Mouse (Mus musculus) embryonic facial prominence, embryonic 12.5 days (tissue): ENCODE data around the gene Mesp2. TPM values are rescaled to one million over a fixed set of nuclear protein-coding genes. Genes with fewer than 3 reads are reported as not detected.

Source experiments
- ATAC-seq: fragments of 200-750 bp; cut with Nextera tagmentation; 2 replicates; pipeline ENCODE4 v1.8.0; 2017; ENCODE audit not compliant: insufficient number of reproducible peaks, insufficient read depth, low FRiP score, low TSS enrichment
- H3K27ac ChIP-seq: fragments of 300-500 bp; sonication (generic); 2 replicates; pipeline ENCODE4 v1.5.1; 2016; ENCODE audit warnings: mild to moderate bottlenecking
- H3K27me3 ChIP-seq: fragments of 300-500 bp; sonication (generic); 2 replicates; pipeline ENCODE4 v1.6.1; 2016; ENCODE audit warnings: mild to moderate bottlenecking, moderate library complexity
- H3K36me3 ChIP-seq: fragments of 300-500 bp; sonication (generic); 2 replicates; pipeline ENCODE4 v1.6.1; 2016; ENCODE audit warnings: mild to moderate bottlenecking
- H3K4me1 ChIP-seq: fragments of 300-500 bp; sonication (generic); 2 replicates; pipeline ENCODE4 v1.6.1; 2016
- H3K4me2 ChIP-seq: fragments of 300-500 bp; sonication (generic); replicated peaks from 2 replicates; pipeline ENCODE4 v1.6.1; 2016; ENCODE audit warnings: mild to moderate bottlenecking, moderate library complexity
- H3K4me3 ChIP-seq: fragments of 300-500 bp; sonication (generic); 2 replicates; pipeline ENCODE4 v1.5.1; 2016; ENCODE audit warnings: mild to moderate bottlenecking
- H3K9ac ChIP-seq: fragments of 300-500 bp; sonication (generic); 2 replicates; pipeline ENCODE4 v1.6.1; 2016; ENCODE audit warnings: mild to moderate bottlenecking, moderate library complexity
- H3K9me3 ChIP-seq: fragments of 300-500 bp; sonication (generic); 2 replicates; pipeline ENCODE4 v1.6.1; 2016; ENCODE audit warnings: mild to moderate bottlenecking, moderate library complexity
- WGBS: fragments of 180-500 bp; shearing (Covaris S2); methylation state at CpG from one replicate; pipeline ENCODE4 v1.1.7; 2016; 5-methylcytosine and 5-hydroxymethylcytosine counted together
- polyA plus RNA-seq: library from polyadenylated mRNA; unstranded; fragments of >200 nt; fragmentation: Nextera tagmentation; extraction: Ambion mirVana; gene quantifications from 2 replicates; pipeline ENCODE4 v1.2.1, GENCODE M21; 2016

Mesp2 gene
- 0.15 and 0.22 TPM in 2 replicates for polyA plus RNA-seq

DNA sequence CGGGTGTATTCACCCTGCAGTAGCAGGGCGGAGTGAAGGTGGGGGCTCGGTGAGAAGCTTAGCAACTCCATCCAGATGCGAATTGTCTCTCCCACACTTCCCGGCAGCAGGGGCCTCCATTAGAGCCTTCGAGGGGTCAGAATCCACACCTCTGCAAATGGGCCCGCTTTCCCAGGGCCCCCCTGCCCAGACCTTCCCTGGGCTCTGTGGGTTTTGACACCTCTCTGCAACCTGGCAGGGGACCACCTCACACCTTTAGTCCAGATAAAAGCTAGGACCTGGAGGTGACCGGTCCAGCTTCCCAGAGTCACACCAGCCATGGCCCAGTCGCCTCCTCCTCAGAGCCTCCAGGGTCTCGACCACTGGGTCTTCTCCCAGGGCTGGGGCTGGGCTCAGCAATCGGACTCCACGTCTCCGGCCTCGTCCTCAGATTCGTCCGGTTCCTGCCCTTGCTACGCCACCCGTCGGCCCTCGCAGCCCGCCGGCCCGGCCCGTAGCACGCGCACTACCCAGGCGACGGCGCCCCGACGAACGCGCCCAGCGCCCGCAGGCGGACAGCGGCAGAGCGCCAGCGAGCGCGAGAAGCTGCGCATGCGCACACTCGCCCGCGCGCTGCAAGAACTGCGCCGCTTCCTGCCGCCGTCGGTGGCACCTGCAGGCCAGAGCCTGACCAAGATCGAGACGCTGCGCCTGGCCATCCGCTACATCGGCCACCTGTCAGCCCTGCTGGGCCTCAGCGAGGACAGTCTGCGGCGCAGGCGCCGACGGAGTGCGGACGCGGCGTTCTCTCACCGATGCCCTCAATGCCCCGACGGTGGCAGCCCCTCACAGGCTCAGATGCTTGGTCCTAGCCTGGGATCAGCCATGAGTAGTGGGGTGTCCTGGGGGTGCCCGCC is at the start of gene Mesp2:
Mesp2 (plus strand) TSS at position 117 of the 896 bp plus-strand sequence.
- H3K27ac ChIP-seq: no peak within 1 kb of the TSS
- no peaks in the 10 kb centered on the region for H3K9me3 ChIP-seq
- H3K9ac ChIP-seq: peak within 1 kb of the TSS; percentile 52
- peak within 1 kb of the TSS; percentile 32 for H3K4me3 ChIP-seq
- peaks cover 25% of the 10 kb centered on the region for H3K27me3 ChIP-seq
- no peaks in the 10 kb centered on the region; the same call in 1 of the 2 replicates for H3K4me1 ChIP-seq
- H3K36me3 ChIP-seq: no peaks in the 10 kb centered on the region
- peak within 1 kb of the TSS; percentile 57 for H3K4me2 ChIP-seq
- 0 out of 2 replicates have a peak, but pooled peaks have one; percentile 29 for ATAC-seq
- WGBS: 20% methylated on average over 71 of the region's 71 CpGs

DNA sequence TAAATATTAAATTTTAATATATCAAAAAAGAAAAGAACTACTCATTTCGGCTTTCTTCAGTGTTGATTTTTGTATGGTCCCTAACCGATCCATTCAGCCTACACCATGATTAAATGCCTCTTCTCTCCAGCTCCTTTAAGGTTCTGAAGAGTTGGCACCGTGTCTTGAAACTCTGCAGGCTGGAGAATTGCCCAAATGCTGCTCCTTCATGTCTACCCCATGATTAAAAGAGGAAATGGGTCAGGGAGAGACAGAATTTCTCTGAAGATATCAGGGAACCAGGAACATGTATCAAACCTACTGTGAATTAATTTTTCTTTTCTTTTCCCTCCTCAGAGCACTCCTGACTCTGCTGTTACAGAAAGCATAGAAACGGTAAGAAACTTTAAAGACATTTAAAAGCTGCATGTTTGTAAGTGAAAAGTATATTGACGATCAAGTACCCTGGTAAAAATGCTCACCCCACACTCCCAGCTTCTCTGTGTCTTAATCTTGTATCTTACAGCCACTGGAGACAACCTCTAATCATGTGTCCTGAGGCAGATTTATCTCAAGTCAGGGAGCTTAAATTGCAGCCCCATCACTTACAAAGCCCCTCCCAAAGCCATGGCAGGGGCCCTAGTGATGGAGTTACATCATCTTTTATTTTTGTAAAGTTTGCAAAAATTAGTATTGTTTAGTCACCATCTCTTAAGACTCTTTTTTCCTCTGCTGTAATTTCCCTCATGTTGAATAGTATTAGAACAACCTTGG is 49.2 kb upstream of the Mesp2 start:
- Histone ChIP-seq H3K4me3 (no peak overlapping the region), H3K36me3 (no peaks in the 10 kb centered on the region), H3K9me3 (no peaks in the 10 kb centered on the region), H3K27me3 (no peaks in the 10 kb centered on the region), H3K27ac (no peak overlapping the region), H3K4me1 (no peaks in the 10 kb centered on the region), H3K4me2 (no peak overlapping the region), H3K9ac (no peak overlapping the region)
- WGBS: 79% methylated on average over 5 of the region's 5 CpGs
- ATAC-seq: no peak

DNA sequence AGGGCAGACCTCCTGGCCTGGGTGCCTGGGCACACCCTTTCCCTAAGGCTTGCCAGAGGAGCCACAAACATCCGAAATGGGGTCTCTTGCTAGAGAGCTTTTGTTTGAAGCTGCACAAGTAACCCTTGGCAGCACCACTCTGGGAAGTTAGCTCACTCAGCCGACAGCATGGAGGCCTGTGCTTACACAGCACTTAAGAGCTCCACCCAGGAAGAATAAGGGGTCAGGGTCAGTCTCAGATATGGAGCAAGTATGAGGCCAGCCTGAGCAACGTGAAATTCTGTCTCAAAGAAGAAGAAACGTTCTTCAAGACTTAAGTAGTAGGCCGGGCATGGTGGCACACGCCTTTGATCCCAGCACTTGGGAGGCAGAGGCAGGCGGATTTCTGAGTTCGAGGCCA is 48.4 kb upstream of the Mesp2 start:
- no peaks in the 10 kb centered on the region for H3K27me3 ChIP-seq
- WGBS: 72% methylated on average over 8 of the region's 8 CpGs
- H3K4me1 ChIP-seq: no peaks in the 10 kb centered on the region
- no peak overlapping the region for H3K9ac ChIP-seq
- ATAC-seq: no peak
- no peak overlapping the region for H3K4me2 ChIP-seq
- H3K4me3 ChIP-seq: no peak overlapping the region
- no peaks in the 10 kb centered on the region for H3K9me3 ChIP-seq
- H3K27ac ChIP-seq: no peak overlapping the region
- no peaks in the 10 kb centered on the region for H3K36me3 ChIP-seq

DNA sequence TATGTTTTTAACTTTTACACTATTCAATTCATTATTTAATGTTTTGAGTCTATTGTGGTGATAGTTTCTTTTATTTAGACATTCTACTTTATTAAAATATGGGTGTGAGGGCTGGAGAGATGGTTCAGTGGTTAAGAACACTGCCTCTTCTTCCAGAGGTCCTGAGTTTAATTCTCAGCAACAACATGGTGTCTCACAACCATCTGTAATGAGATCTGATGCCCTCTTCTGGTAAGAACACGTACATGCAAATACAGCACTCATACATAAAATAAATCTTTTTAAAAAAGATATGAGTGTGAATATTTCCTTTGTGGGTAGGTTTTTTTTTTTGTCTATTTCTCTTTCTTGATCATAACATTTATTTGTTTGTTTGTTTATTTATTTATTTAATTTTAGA is 44.5 kb upstream of the Mesp2 start:
- Histone ChIP-seq H3K4me1 (no peaks in the 10 kb centered on the region), H3K27ac (no peak overlapping the region), H3K27me3 (no peaks in the 10 kb centered on the region), H3K9ac (no peak overlapping the region), H3K4me3 (no peak overlapping the region), H3K36me3 (no peaks in the 10 kb centered on the region), H3K4me2 (no peak overlapping the region), H3K9me3 (no peaks in the 10 kb centered on the region)
- WGBS: 47% methylated on average over 1 of the region's 1 CpGs
- no peak for ATAC-seq

DNA sequence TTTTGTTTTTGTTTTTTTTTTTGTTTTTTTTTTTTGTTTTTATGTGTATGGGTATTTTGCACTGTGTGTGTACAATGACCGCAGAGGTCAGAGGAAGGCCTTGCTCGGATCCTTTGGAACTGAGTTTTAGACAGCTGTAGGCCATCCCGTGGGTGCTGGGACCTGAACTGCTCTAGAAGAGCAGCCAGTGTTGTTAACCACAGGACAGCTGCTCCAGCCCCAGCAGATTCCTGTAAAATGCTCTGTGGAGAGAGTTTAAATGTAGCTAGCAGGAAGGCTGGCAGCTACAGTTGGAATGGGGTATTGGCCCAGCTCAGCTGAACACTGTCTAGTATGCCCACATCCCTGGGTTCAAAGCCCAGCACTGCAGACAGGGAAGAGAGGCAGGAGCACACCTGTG is 40.9 kb upstream of the Mesp2 start:
- H3K27ac ChIP-seq: no peak overlapping the region
- ATAC-seq: no peak
- H3K9me3 ChIP-seq: no peaks in the 10 kb centered on the region
- no peaks in the 10 kb centered on the region for H3K27me3 ChIP-seq
- H3K4me3 ChIP-seq: no peak overlapping the region
- 81% methylated on average over 3 of the region's 3 CpGs for WGBS
- H3K4me2 ChIP-seq: no peak overlapping the region
- H3K36me3 ChIP-seq: no peaks in the 10 kb centered on the region
- H3K9ac ChIP-seq: no peak overlapping the region
- H3K4me1 ChIP-seq: no peaks in the 10 kb centered on the region

DNA sequence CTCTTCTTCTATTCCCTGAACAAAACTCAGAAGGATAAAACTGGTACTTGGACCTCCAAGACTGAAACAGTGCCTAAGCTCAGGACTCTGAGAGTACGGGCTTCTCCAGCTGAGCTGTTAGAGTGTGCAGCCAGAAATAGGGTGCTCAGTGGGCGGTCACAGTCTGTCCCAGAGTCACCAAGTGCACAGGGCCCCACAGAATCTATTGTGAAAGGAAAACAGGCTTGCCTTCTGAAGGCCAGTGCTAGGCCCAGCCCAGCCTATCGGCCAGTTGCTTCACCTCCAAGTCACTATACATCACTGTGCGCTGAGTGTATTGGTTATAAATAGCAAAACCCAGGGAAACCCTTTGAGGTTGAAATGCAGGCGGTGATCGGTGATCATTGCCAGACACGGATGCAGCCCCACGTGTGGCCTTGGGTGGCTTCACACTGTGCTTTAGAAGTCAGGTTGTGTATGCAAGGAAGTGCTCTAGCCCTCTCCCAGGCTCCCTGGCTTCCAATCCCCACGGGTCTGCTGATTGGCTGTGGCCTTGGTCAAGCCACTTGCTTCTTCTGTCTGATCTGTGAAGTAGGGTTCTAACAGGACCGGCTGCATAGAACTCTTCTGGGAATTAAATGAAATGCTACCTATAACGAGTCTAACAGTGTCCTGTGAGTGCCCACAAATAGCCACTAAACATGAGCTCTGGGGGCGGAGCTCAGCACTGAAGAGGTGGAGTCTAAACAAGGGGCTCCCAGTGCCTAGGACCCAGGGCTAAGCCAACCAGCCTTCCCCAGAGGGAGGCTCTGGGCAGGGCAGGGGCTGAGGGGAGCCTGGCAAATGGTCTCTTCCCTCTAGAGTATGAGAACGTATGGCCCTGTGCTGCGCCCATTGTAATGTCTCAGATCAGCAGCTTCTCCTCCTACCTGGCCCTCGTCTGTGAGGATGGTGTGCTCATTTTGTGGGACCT is 38.7 kb upstream of the Mesp2 start:
- Histone ChIP-seq H3K4me3 (no peak overlapping the region), H3K9ac (no peak overlapping the region), H3K27me3 (no peaks in the 10 kb centered on the region), H3K27ac (no peak overlapping the region), H3K9me3 (no peaks in the 10 kb centered on the region), H3K4me1 (no peaks in the 10 kb centered on the region), H3K36me3 (no peaks in the 10 kb centered on the region), H3K4me2 (no peak overlapping the region)
- 43% methylated on average over 15 of the region's 15 CpGs for WGBS
- no peak for ATAC-seq

DNA sequence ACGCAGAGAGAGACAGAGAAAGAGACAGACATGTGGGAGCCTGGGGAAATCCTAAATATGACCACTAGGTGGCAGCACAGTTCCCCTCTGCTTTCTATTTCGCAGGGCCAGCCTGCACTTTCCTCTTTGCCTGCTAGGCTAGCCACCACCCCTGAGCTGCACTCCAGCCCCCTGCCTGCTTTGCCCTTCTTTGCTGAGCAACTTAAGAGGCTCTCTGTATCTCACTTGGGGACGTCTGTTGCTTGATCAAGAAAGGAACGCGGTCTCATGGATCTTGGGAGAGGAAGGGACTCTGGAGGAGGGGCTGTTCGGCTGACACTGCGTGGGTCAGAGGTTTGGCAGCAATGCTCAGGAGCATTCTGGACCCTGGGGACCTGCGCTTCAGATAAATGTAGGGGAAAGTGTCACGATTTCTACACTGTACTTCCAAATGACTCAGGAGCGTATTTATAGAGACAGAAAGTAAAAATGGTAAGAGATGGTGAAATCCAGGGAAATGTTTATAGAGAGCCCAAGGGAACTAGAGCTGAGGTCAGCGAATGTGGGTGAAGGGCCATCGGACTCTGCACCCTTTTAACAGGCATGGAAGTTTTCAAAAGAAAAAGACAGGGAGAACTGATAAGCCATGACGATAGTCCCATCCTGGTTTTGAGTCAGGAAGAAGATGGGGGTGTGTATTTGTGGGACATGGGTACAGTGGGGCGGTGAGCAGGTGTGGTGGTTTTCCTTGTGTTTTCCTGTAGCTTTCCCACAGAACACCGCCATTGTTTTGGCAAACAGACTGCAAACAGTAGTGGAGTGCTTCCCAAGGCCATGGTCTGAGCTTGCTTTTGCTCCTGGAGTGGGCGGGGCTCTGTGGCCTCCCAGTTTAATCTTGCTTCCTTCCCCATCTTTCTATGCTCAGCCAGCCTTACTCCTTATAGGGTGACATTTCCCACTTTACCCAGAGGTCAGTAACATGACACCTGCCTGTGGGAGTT is 29.6 kb upstream of the Mesp2 start:
- WGBS: 28% methylated on average over 16 of the region's 16 CpGs
- 0 out of 2 replicates have a peak, but pooled peaks have one; percentile 41 for ATAC-seq
- H3K4me1 ChIP-seq: no peaks in the 10 kb centered on the region; the same call in 1 of the 2 replicates
- H3K9me3 ChIP-seq: no peaks in the 10 kb centered on the region
- no peaks in the 10 kb centered on the region for H3K27me3 ChIP-seq
- peak overlapping the region; percentile 35 for H3K4me2 ChIP-seq
- no peaks in the 10 kb centered on the region for H3K36me3 ChIP-seq
- no peak overlapping the region for H3K27ac ChIP-seq
- H3K4me3 ChIP-seq: peak overlapping the region; percentile 9; the same call in 1 of the 2 replicates
- H3K9ac ChIP-seq: no peak overlapping the region

DNA sequence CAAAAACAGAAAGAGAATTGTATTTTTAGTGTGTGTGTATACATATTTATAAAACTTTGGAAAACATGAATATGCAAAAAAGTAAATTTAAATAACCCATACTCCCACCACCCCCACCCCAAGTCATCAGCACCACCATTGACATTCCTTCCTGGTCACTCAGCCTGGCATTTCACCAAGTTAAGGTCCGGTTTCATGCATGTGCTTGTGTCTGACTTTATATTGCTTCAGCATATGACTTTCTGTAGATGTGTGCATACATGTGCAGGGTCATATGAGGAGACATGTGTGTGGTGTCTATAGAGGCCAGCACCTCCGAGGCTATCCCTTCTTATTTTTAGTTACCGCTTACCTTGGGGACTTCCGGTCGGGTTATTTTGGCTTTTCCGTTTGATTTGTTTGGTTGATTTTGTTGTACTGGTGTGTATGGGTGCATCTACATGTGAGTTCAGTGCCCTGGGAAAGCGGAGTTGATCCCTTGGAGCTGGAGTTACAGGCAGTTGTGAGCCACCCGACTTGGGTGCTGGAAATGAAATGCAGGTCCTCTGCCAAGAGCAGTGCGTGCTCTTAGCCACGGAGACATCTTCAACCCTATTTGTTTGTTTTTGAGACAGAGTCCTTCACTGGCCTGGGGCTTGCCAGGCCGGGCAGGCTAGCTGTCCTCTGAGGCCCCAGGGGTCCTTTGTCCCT is 28.6 kb upstream of the Mesp2 start:
- no peak for ATAC-seq
- no peak overlapping the region for H3K4me2 ChIP-seq
- no peak overlapping the region for H3K4me3 ChIP-seq
- H3K27ac ChIP-seq: no peak overlapping the region
- WGBS: 77% methylated on average over 11 of the region's 11 CpGs
- no peak overlapping the region for H3K9ac ChIP-seq
- H3K9me3 ChIP-seq: no peaks in the 10 kb centered on the region
- no peaks in the 10 kb centered on the region; the same call in 1 of the 2 replicates for H3K4me1 ChIP-seq
- no peaks in the 10 kb centered on the region for H3K36me3 ChIP-seq
- H3K27me3 ChIP-seq: no peaks in the 10 kb centered on the region

DNA sequence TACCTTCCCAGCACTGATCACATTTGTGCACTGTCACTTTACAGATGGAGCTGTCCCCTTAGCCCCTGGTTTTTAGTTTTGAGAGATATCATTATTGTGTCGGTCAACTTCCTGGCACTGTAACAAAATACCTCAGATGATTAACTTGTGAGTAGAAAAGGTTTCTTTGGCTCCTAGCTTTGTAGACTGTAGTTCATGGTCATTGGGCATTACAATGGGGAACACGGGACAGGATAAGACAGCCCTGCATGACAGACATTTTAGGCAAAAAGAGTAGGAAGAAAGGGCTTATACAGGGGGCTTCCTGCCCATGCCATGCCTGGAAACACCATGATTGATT is 28.0 kb upstream of the Mesp2 start:
- H3K27ac ChIP-seq: no peak overlapping the region
- no peak overlapping the region for H3K4me3 ChIP-seq
- 73% methylated on average over 2 of the region's 2 CpGs for WGBS
- no peaks in the 10 kb centered on the region for H3K36me3 ChIP-seq
- H3K4me2 ChIP-seq: no peak overlapping the region
- no peaks in the 10 kb centered on the region; the same call in 1 of the 2 replicates for H3K4me1 ChIP-seq
- no peak overlapping the region for H3K9ac ChIP-seq
- no peaks in the 10 kb centered on the region for H3K9me3 ChIP-seq
- ATAC-seq: no peak
- H3K27me3 ChIP-seq: no peaks in the 10 kb centered on the region

DNA sequence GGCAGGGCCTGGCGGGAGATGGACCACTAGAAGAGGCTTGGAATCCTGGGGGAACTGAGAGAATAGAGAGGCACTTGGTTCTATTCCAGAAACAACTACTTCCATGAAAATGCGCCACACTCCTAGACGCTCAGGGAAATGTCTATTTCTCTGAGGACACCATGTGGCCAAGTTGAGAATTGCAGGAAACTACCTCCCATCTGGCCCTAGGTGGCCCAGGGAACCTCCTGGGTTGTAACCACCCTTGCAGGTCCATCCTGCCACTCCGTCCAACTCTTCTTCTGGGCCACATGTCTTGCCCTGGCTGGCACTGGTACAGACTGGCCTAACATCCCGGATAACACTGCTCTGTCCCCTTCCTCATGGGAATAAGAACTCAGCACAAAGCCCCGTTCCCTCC is 24.2 kb upstream of the Mesp2 start:
- no peaks in the 10 kb centered on the region for H3K36me3 ChIP-seq

More for the DNA sequence above, 24.2 kb upstream of the Mesp2 start:
- peaks cover 3% of the 10 kb centered on the region; the same call in 1 of the 2 replicates for H3K4me1 ChIP-seq
- ATAC-seq: no peak; the same call in 1 of the 2 replicates
- H3K4me3 ChIP-seq: no peak overlapping the region
- no peak overlapping the region for H3K4me2 ChIP-seq
- H3K9me3 ChIP-seq: no peaks in the 10 kb centered on the region
- H3K9ac ChIP-seq: no peak overlapping the region
- H3K27me3 ChIP-seq: peaks cover 11% of the 10 kb centered on the region
- no peak overlapping the region for H3K27ac ChIP-seq
- 16% methylated on average over 6 of the region's 6 CpGs for WGBS
